Mouse (Mus musculus) CH12.LX (cell line): Measurements from ENCODE around the gene Zfp687. TPM values are rescaled to one million over a fixed set of nuclear protein-coding genes. Genes with fewer than 3 reads are reported as not detected.

Experiments
- DNase-seq: peaks from one replicate; pipeline ENCODE4 v3.0.0-alpha.2; 2013; ENCODE audit errors: extremely low read depth
- H3K27ac ChIP-seq: 2 replicates; pipeline ENCODE4 v1.5.1; 2012; ENCODE audit warnings: low read depth, mild to moderate bottlenecking, control low read depth, moderate library complexity; ENCODE audit not compliant: insufficient read depth
- H3K27me3 ChIP-seq: replicated peaks from 2 replicates; pipeline ENCODE3; 2012; ENCODE audit warnings: inconsistent platforms
- H3K36me3 ChIP-seq, 2 experiments: replicated peaks in 1 of 2; 2 replicates each; pipeline versions ENCODE3 to v1.6.1; 2012; ENCODE audit warnings: inconsistent platforms in 1 of 2, low read length in 1 of 2, mild to moderate bottlenecking in 1 of 2, mixed read lengths in 1 of 2, moderate library complexity in 1 of 2; ENCODE audit not compliant: control insufficient read depth in 1 of 2, insufficient read depth in 1 of 2
- H3K4me1 ChIP-seq, 2 experiments: 2 replicates each; pipeline ENCODE4 v1.6.1; 2012; ENCODE audit warnings: inconsistent platforms in 1 of 2, moderate library complexity in 1 of 2; ENCODE audit not compliant: insufficient read depth in 2 of 2, control insufficient read depth in 1 of 2
- H3K4me2 ChIP-seq: 2 replicates; pipeline ENCODE4 v1.6.1; 2012; ENCODE audit warnings: low read depth, mild to moderate bottlenecking, control low read depth; ENCODE audit not compliant: poor library complexity, insufficient read depth, severe bottlenecking
- H3K4me3 ChIP-seq, 3 experiments: fragments of 150-350 bp in 1 of 3; sonication (generic) in 1 of 3; replicated peaks in 1 of 3; 2 replicates each; pipeline versions ENCODE3 to v1.5.1; 2011 to 2012; ENCODE audit warnings: low read depth in 2 of 3, low read length in 2 of 3, mild to moderate bottlenecking in 2 of 3, moderate library complexity in 2 of 3, control low read depth in 1 of 3, improper control_type of control experiment in 1 of 3, inconsistent platforms in 1 of 3, mixed read lengths in 1 of 3; ENCODE audit not compliant: poor library complexity in 1 of 3
- H3K79me2 ChIP-seq: replicated peaks from 2 replicates; pipeline ENCODE4 v1.6.1; 2012; ENCODE audit warnings: mild to moderate bottlenecking, moderate library complexity; ENCODE audit not compliant: control insufficient read depth, poor library complexity, insufficient read depth, severe bottlenecking; ENCODE audit errors: extremely low read depth
- H3K9ac ChIP-seq: 2 replicates; pipeline ENCODE4 v1.6.1; 2012; ENCODE audit warnings: low read depth, mild to moderate bottlenecking, control low read depth, moderate library complexity; ENCODE audit not compliant: insufficient read depth
- H3K9me3 ChIP-seq: replicated peaks from 2 replicates; pipeline ENCODE3; 2012; ENCODE audit warnings: low read length, inconsistent platforms, mixed read lengths
- BHLHE40 ChIP-seq: IDR thresholded peaks from 2 replicates; pipeline ENCODE4 v1.6.1; 2011; ENCODE audit warnings: mild to moderate bottlenecking, low read depth, low read length, improper control_type of control experiment
- CTCF ChIP-seq, 2 experiments: IDR thresholded peaks in 1 of 2; conservative IDR thresholded peaks in 1 of 2; 2 replicates each; pipeline ENCODE4 v1.5.1; 2011 to 2012; ENCODE audit warnings: low read depth in 2 of 2, low read length in 2 of 2, improper control_type of control experiment in 1 of 2, inconsistent platforms in 1 of 2, mild to moderate bottlenecking in 1 of 2, moderate library complexity in 1 of 2
- E2F4 ChIP-seq: IDR thresholded peaks from 2 replicates; pipeline ENCODE4 v1.6.1; 2011; ENCODE audit warnings: low read depth, low read length, improper control_type of control experiment; ENCODE audit not compliant: insufficient replicate concordance
- ELF1 ChIP-seq: IDR thresholded peaks from 2 replicates; pipeline ENCODE4 v1.6.1; 2014; ENCODE audit warnings: low read depth, mild to moderate bottlenecking, inconsistent platforms, low read length, improper control_type of control experiment
- EP300 ChIP-seq: IDR thresholded peaks from 2 replicates; pipeline ENCODE4 v1.6.1; 2011; ENCODE audit warnings: low read length, improper control_type of control experiment
- ETS1 ChIP-seq: conservative IDR thresholded peaks from 2 replicates; pipeline ENCODE4 v1.6.1; 2012; ENCODE audit warnings: low read depth, mild to moderate bottlenecking, inconsistent platforms, low read length, improper control_type of control experiment, moderate library complexity
- HCFC1 ChIP-seq: IDR thresholded peaks from 2 replicates; pipeline ENCODE4 v1.6.1; 2012; ENCODE audit warnings: low read depth, mild to moderate bottlenecking, inconsistent platforms, low read length, improper control_type of control experiment
- JUND ChIP-seq: conservative IDR thresholded peaks from 2 replicates; pipeline ENCODE4 v1.6.1; 2011; ENCODE audit warnings: low read depth, low read length, improper control_type of control experiment
- MEF2A ChIP-seq: IDR thresholded peaks from 2 replicates; pipeline ENCODE4 v1.6.1; 2014; ENCODE audit warnings: low read depth, mild to moderate bottlenecking, inconsistent platforms, low read length, improper control_type of control experiment, borderline replicate concordance
- NRF1 ChIP-seq: IDR thresholded peaks from 2 replicates; pipeline ENCODE4 v1.6.1; 2014; ENCODE audit warnings: low read depth, mild to moderate bottlenecking, inconsistent platforms, low read length, improper control_type of control experiment, moderate library complexity
- POLR2A ChIP-seq: IDR thresholded peaks from 2 replicates; pipeline ENCODE4 v1.6.1; 2011; ENCODE audit warnings: low read depth, mild to moderate bottlenecking, improper control_type of control experiment, low read length
- POLR2AphosphoS2 ChIP-seq: IDR thresholded peaks from 2 replicates; pipeline ENCODE4 v1.6.1; 2011; ENCODE audit warnings: low read depth, low read length, improper control_type of control experiment
- RAD21 ChIP-seq: IDR thresholded peaks from 2 replicates; pipeline ENCODE4 v1.6.1; 2011; ENCODE audit warnings: low read depth, mild to moderate bottlenecking, low read length, improper control_type of control experiment, moderate library complexity
- RCOR1 ChIP-seq: conservative IDR thresholded peaks from 2 replicates; pipeline ENCODE4 v1.6.1; 2012; ENCODE audit warnings: low read depth, mild to moderate bottlenecking, inconsistent platforms, low read length, improper control_type of control experiment
- SMC3 ChIP-seq: IDR thresholded peaks from 2 replicates; pipeline ENCODE4 v1.6.1; 2011; ENCODE audit warnings: low read depth, low read length, improper control_type of control experiment
- TBP ChIP-seq: conservative IDR thresholded peaks from 2 replicates; pipeline ENCODE4 v1.6.1; 2011; ENCODE audit warnings: low read depth, low read length, improper control_type of control experiment
- ZNF384 ChIP-seq: IDR thresholded peaks from 2 replicates; pipeline ENCODE4 v1.6.1; 2012; ENCODE audit warnings: low read depth, low read length, improper control_type of control experiment, inconsistent platforms
- dilution Hi-C: fragments of 300-500 bp; cut with MboI; formaldehyde crosslinking; loops from 2 replicates; pipeline ENCODE4 v1.14.3; 2020; ENCODE audit warnings: low sequenced_read_pairs; ENCODE audit not compliant: extremely low pct_unique_long_range_greater_than_20kb, extremely low pct_ligation_motif_present
- in situ Hi-C: fragments of 300-500 bp; cut with MboI; formaldehyde crosslinking; loops from 3 replicates; pipeline ENCODE4 v1.14.3; 2019; ENCODE audit warnings: low sequenced_read_pairs, low pct_ligation_motif_present, low pct_unique_long_range_greater_than_20kb, mixed read lengths
- polyA plus RNA-seq: library from polyadenylated mRNA; unstranded; fragments of >175 nt; gene quantifications from 2 replicates; pipeline ENCODE4 v1.2.1, GENCODE M21; 2012; ENCODE audit warnings: low read depth; ENCODE audit not compliant: insufficient read length
- total RNA-seq, 2 experiments: library from RNA; depleted of rRNA; stranded (reverse); fragments of 300-350 nt in 1 of 2; fragments of >200 nt in 1 of 2; gene quantifications; 2 replicates each; pipeline ENCODE4 v1.2.3; 2012 to 2014

Gene Zfp687
- total and polyA plus RNA-seq, 3 experiments: 4.2 to 13.5 (median 10.8) TPM

DNA sequence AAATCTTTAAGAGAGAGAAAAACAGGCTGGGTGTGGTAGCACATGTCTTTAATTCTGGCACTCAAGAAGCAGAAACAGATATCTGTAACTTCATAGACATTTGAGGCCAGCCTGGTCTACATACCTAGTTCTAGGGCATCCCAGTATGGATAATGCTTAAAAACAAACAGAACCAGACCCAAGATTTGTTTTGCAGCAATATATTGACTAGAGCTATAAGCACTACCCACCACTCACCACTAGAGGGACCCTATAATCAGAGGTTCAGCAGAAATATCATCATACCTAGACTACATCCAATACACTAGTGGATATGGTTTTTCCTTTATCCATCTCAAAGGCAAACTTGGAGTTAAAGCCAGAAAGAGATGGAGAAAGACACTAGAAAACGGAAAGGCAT lies 37.7 kb upstream of the Zfp687 start:
- no peak overlapping the region for H3K27ac ChIP-seq
- in situ Hi-C loops: no loop called here
- peaks cover 3% of the 10 kb centered on the region for H3K27me3 ChIP-seq
- dilution Hi-C loops: no loop called here
- no peak overlapping the region for H3K4me3 ChIP-seq
- no peaks in the 10 kb centered on the region for H3K79me2 ChIP-seq
- no peaks in the 10 kb centered on the region for H3K9me3 ChIP-seq
- TF ChIP-seq CTCF (conservative IDR thresholded peaks at IDR 0.05 in 1 of 2, IDR thresholded peaks at IDR 0.05 in 1 of 2; ENCODE audit: low read depth in 2 of 2, low read length in 2 of 2): peak; percentile 77 to 82; a peak in 3 of 4 replicates
- no peak for TF ChIP-seq EP300
- TF ChIP-seq JUND: peak; percentile 30; the same call in 1 of the 2 replicates
- TF ChIP-seq NRF1: no peak
- TF ChIP-seq MEF2A: no peak
- TF ChIP-seq RAD21: peak; percentile 38
- TF ChIP-seq BHLHE40: no peak
- no peak for TF ChIP-seq HCFC1
- peak; percentile 42 for TF ChIP-seq SMC3
- no peak for TF ChIP-seq TBP
- TF ChIP-seq POLR2A: no peak
- H3K9ac ChIP-seq: no peak overlapping the region
- DNase-seq: peak; percentile 60
- peaks cover 0 to 10% of the 10 kb centered on the region in 2 experiments; a peak in 2 of 4 replicates for H3K4me1 ChIP-seq
- H3K4me2 ChIP-seq: no peak overlapping the region
- H3K36me3 ChIP-seq: peaks cover 4 to 14% of the 10 kb centered on the region in 2 experiments

DNA sequence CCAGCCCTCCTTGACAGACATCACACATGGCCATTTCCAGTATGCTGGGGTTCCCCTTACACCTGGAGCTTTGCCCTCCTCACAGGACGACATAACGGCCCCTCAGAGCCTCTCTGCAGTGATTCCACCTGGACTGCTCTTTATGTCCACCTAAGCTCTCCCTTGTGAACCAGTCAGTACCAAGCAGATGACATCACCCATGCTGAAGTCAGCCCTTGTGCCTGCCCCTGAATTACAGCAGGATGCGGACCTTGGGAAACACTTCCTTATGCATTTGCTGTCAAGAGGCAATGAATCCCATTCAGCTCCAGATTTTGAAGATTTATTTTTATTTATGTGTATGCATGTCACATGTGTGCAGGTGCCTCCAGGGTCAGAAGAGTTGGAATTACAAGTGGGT lies 32.7 kb upstream of the Zfp687 start:
- no peaks in the 10 kb centered on the region for H3K79me2 ChIP-seq
- H3K9me3 ChIP-seq: no peaks in the 10 kb centered on the region
- no peak overlapping the region for H3K4me3 ChIP-seq
- no peak overlapping the region for H3K9ac ChIP-seq
- no peak for DNase-seq
- H3K36me3 ChIP-seq: no peaks in the 10 kb centered on the region
- no peak for TF ChIP-seq CTCF (conservative IDR thresholded peaks at IDR 0.05 in 1 of 2, IDR thresholded peaks at IDR 0.05 in 1 of 2; ENCODE audit: low read depth in 2 of 2, low read length in 2 of 2)
- TF ChIP-seq RAD21: no peak
- TF ChIP-seq ZNF384: no peak
- TF ChIP-seq POLR2AphosphoS2: no peak
- TF ChIP-seq E2F4: no peak
- TF ChIP-seq RCOR1: no peak
- TF ChIP-seq BHLHE40: no peak
- no peak for TF ChIP-seq ETS1
- no peak for TF ChIP-seq ELF1
- dilution Hi-C loops: no loop called here
- in situ Hi-C loops: no loop called here
- H3K27me3 ChIP-seq: peaks cover 3% of the 10 kb centered on the region
- peaks cover under 1 to 4% of the 10 kb centered on the region in 2 experiments; a peak in 3 of 4 replicates for H3K4me1 ChIP-seq
- no peak overlapping the region for H3K27ac ChIP-seq
- no peak overlapping the region for H3K4me2 ChIP-seq
